Mouse (Mus musculus): ENCODE measurements at regions not wholly inside any gene's neighbourhood (a gene's known extent, or its start where the extent isn't known, plus 50 kb on each side); places are given as distances from the start of the nearest gene placed in this dataset.

DNA sequence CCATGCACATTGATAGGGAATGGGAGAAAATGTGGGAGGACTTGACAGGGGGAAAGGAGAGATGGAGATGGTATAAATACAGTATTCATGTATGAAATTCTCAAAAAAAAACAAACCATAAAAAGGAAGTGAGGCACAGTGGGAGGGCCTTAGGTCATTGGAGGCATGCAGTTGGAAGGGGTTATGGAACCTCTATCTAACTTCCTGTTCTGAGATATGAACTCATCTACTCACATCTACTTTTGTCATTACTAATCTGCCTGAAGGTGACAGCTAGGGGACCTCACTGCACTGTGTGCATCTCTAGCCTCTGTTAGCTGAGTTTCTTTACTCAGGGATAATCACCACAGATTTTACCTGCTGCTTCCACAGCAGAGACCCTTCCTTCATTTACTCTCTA, 366.3 kb upstream of the Prickle1 start:
- no peak for DNase-seq (ENCODE audit: low spot score)

GRCm38 (mm10) chr15:93959931-93960330, 364.2 kb upstream of the Prickle1 start:
- DNase-seq (ENCODE audit: low spot score) = no peak

GRCm38 (mm10) chr15:93958086-93958485, 362.4 kb upstream of the Prickle1 start:
- no peak for DNase-seq (ENCODE audit: low spot score)

DNA sequence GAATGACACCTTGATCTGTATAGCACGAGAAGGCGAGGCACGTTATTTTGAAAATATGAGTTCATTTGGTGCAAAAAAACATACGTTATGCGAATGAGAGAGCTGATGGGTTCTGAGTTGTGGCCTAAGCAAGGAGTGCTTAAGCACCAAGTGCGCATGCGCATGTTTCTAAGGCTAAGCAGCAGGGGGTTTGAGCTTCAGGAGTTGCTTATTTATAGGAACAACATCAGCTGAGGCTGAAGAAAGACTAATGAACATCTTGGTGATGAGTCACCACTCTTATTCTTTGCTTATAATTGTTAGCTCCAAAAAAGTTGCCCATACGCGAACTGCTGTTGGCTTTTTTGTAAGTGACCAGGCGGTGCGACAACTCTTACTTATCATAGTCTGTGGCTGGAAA, 361.1 kb upstream of the Prickle1 start:
- DNase-seq (ENCODE audit: low spot score) = no peak

DNA sequence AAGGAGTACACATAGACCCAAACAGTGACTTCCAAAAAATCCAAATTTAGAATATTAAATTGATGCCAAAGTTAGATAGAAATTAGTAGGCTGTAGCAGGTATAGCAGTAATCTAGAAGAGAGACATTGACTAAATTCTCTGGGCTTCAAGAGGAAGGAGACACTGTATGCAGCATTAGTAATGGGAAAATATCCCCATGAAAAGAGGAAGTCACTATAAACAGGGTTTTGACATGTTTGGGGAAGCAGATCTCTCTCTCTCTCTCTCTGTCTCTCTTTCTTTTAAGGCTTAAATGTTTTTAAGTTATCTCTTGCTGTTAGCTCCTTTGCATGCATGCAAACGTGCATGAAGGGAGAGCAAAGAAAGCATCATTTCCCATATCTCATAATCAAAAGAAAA, 357.9 kb upstream of the Prickle1 start:
- DNase-seq (ENCODE audit: low spot score) = no peak

DNA sequence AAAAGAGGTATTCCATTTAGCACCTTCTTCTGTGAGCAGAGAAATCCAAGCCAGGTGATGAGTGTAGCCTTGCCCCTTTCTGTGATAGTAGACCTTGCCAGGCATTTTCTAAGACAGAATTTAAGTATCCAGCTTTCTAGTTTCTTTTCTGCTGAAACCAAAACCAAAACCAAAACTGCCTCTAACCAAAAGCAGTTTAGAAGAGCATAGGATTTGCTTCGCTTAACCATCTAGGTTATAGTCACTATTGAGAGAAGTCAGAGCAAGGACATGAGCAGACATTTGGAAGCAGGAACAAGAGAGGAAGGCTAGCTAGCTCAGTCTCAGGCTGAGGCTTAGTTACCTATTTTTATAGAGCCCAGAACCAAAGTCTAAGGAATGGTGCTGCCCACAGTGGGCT, 354.8 kb upstream of the Prickle1 start:
- no peak for DNase-seq (ENCODE audit: low spot score)

DNA sequence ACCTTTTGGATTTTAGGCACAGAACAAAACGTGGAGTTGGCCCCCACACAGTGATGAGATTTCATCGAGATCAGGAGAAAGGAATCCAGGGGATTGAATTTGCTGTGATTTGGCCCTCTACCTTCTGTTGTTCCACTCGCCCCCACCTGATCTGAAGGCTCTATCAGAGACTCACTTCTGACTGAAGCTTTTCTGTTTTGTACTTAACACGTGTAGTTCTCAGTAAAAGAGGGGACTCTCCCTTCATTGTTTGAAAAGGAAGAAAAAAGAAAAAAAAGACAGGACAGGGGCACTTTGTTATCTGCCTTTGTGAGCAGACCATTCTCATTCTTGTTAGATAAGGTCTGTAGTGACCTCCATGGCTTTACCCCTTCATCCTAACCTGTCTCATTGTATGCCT, 353.2 kb upstream of the Prickle1 start:
- DNase-seq (ENCODE audit: low spot score) = no peak

DNA sequence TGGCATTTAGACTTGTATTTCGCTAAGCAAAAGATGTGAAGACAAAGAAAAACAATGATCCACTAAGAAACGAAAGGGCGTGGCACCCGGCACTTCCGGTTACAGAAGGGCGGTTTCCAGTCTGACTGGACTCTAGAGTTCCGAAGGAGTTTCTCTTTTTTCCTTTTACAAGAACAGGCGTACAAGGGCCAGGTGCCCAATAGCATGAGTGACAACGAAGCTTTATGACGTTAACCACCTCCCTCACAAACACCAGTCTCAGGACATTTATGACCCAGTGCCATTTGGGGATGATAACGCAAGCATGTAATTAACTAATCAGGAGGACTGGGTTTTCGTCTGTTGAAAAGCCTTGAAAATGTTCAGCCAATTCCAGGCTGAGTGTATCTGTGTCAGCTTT, 347.9 kb upstream of the Prickle1 start:
- no peak for DNase-seq (ENCODE audit: low spot score)

DNA sequence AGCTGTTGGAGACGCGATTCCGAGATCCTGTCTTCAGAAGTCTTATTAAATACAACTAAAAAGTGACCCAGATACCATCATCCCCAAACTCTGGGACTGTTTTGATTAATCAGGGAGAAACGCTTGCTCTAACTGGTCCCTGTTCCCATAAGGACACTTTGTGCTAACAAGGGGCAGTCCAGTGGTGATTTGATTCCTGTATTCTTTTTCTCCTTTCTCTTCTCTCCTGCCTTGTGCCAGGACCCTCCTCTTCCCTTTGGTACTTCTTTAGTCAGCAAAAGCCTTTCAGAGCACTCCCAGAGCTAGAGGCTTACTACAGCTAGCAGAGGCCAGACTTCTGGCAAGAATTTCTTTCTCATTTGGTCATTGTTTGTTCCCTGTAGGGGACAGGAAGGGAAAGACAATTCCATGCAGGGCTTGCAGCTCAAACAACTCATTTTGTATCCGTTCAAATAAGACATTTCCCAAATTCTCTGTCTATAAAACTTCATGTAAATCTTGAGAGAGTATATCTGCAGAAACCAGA, 337.3 kb upstream of the Prickle1 start:
- DNase-seq (ENCODE audit: low spot score) = no peak

- DNase-seq (ENCODE audit: low spot score) = no peak
These were observed 331.2 kb upstream of the Prickle1 start for GRCm38 (mm10) chr15:93926842-93927241.

DNA sequence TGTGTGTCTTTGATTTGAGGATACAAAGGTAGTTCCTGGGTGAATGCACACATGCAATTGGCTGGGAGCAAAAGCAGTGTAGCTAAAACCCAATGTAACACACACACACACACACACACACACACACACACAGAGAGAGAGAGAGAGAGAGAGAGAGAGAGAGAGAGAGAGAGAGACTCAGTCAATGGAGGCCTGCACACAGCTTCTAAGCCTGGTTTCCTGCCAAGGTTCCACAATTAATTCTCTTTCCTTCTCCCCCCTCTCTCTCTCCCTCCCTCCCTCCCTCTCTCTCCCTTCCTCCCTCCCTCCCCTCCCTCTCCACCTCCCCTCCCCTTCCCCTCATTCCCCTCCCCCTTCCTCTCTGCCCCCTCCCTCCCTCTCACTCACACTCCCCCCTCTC, 330.6 kb upstream of the Prickle1 start:
- DNase-seq (ENCODE audit: low spot score) = no peak

- DNase-seq (ENCODE audit: low spot score) = no peak
These were observed 326.0 kb upstream of the Prickle1 start for GRCm38 (mm10) chr15:93921457-93922234.

DNA sequence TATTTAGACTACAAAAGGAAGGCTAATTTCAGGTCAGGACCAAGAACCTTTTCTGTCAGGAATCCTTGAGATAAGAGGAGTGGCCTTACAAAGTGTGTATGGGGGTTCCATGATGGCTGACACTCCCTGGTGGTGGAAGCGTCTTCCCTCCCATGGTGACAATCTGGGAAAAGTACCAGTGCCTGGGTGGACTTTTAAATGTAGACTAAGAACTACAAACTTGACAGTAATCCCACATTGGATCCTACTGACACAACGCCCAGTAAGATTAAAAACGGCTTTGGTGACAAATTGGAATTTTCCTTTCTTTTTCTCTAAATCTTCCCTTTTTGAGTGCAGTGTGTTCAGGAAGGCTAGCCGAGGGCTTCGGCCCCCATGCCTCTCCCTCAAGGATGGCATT, 325.3 kb upstream of the Prickle1 start:
- DNase-seq (ENCODE audit: low spot score) = no peak

DNA sequence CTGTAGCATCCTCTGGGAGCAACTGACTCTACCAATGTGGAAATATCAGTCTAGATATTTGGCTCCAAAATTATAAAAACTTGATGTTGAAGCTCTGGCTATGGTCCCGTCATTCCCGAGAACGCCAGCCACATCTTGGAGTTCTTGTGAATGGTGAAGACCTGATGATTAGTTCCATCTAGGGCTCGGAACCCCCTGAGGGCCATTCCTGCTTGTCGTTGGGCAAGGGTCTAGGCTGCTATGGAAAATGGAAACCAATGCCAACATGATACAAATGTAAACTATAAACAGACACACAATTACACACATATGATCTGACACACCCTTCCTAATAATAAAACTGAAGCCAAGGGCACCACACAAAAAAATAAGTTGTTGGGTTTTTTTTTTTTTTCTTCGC, 323.9 kb upstream of the Prickle1 start:
- DNase-seq (ENCODE audit: low spot score) = no peak

GRCm38 (mm10) chr15:93916856-93917255, 321.2 kb upstream of the Prickle1 start:
- DNase-seq (ENCODE audit: low spot score) = no peak

DNA sequence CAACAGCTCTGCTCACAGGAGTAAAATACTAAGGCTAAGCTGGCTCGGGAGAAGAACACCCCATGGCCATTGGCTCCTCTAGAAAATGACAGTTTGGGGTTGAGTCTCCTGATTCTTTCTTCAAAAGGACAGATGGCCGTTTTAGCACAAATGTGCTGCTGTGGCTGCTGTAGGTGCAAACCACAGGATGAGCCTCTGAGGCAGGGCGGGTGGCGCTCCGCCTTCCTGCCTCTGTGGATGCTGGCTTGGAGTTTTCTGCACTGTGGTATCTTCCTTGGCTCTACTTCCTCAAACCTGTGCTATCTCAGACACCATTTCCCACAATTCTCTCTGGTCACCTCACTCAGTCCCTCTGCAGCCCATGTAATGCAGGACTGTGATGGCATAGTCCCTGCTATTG, 317.8 kb upstream of the Prickle1 start:
- DNase-seq (ENCODE audit: low spot score) = no peak

- DNase-seq (ENCODE audit: low spot score) = no peak
These were observed 317.4 kb upstream of the Prickle1 start for GRCm38 (mm10) chr15:93913041-93913440.

DNA sequence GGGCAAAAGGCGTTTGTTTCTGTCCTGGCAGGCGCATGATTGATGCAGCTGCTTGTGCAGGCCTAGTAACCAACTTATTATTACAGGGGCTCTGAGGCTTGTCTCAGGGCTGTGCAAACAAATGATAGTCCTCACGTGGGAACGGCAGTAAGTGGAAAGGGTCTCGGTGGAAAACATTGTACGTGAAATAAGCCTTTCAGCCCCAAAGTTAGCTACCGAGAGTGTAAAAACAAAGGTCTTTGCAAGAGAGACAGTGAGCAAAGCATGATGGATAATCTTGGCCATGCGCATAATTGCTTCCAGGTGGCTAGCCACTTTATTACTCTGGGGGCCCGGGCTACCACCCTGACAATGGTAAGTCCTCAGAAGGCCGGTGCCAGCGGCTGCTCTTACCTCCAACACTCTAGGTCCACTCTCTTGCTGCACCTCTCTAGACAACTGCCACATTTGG, 315.3 kb upstream of the Prickle1 start:
- no peak for DNase-seq (ENCODE audit: low spot score)

- DNase-seq (ENCODE audit: low spot score) = no peak
These were observed 314.5 kb upstream of the Prickle1 start for GRCm38 (mm10) chr15:93910158-93910557.

DNA sequence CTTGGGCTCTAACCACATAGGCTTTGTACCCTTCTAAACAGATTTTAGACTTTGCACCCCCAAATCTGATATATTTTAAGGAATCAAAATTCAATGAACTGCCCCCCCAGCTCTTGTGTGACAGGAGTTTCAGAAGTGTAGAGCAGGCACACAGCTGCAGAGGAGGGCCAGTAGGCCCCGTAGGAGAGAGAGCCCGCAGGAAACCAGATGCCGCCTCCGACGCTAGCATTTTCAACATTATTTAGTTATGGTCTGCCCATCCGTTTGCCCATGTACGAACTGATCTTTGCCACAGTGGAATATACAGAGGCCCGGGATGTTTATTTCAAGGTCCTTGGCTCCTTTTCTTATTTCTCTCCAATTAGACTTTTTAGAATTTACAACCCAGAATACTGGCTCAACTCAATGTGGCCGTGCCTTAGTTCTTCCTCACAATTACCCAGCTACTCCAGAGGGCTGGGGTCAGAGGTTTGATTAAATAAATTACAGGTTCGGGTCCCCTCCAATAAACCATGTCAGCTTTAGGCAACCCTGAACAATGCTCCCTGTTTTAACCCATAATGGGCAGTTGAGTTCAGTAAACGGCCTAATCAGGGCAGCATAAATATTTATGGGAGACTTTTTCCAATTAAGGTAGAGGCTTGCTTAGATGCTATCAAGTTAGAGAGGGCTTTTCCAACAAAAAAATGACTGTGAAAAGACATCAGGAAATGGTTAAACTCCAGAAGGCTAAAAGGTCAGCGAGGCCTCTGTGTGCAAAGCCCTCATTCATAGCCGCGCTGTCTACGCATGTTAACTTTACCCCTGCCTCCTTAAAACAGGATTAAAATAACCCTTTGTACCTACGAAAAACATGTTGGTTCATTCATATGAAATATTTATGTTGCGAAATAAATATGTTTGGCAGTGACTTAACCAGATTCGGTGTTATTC, 308.2 kb upstream of the Prickle1 start:
- no peak for DNase-seq (ENCODE audit: low spot score)

DNA sequence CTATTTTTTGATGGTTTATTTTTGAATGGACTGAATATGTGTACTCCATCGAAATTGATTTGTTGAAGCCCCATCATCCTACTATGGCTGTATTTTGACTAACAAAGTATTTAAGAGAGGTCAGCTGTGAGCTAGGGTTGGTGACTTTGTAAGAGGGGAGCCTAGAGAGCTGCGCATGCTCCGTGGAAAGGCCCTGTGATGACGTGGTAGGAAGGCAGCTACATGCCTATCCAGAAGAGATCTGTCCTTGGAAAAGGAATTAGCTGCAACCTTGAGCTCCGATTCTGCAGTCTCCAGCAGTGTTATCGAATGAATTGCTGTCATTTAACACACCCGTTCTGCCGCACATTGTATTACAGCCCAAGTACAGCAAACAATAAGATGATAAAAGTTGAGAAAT, 287.1 kb upstream of the Prickle1 start:
- no peak for DNase-seq (ENCODE audit: low spot score)

GRCm38 (mm10) chr15:93881276-93881675, 285.6 kb upstream of the Prickle1 start:
- DNase-seq (ENCODE audit: low spot score) = no peak

DNA sequence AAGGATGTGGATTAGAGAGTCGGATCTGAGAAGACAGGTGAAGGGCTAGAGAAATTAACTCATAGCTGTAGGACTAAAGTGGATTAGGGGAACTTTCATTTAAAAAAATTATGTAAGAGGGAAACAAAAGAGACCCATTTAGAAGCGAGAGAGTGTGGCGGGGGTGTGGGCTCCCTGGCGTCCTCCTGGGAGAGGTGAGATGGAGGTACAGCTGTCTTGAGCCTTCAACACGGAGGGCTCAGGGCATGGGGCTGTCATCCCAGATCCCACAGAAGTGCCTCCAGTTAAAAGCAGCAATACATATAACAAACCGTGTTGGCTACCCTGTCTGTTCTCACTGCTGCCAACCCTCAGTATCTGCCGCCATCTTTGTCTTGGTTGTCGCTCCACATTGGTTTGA, 284.6 kb upstream of the Prickle1 start:
- no peak for DNase-seq (ENCODE audit: low spot score)
